Mouse (Mus musculus): ENCODE results near the gene Mgst2. TPM values are rescaled to one million over a fixed set of nuclear protein-coding genes. Genes with fewer than 3 reads are reported as not detected.

The Mgst2 gene
- total and polyA plus RNA-seq, 3 experiments: 48.8 to 147 (median 76.0) TPM

DNA sequence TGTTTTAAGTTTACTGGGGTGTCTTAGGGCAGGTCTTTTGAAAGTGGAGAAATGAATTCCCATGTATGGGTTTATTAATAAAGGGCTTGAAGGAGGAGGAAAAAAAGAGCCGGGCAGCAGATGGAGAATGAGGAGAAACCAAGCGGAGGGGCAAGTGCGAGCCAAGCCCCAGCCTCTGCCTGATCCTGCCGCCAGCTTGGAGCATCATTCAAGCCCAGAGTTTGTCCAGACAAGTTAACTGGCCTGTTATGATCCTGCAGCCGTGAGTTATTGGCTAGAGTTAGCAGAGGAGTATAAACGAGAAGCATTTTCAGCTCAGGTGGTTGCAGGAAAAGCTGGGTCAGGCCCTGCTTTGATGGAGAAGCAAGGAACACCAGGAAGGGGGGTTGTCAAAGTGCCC lies 26.2 kb downstream of the Mgst2 start:
- no peak for TF ChIP-seq POLR2A (IDR thresholded peaks at IDR 0.05; ENCODE audit: low read depth, low read length)
- H3K4me3 ChIP-seq (replicated peaks in 1 of 3; ENCODE audit: low read depth in 2 of 3, low read length in 2 of 3, poor library complexity in 1 of 3): no peak overlapping the region
- dilution Hi-C loops (cut with MboI; ENCODE audit: extremely low pct_ligation_motif_present, extremely low pct_unique_long_range_greater_than_20kb, low sequenced_read_pairs): no loop called here

GRCm38 (mm10) chr3:51686791-51687190 lies 26.6 kb downstream of the Mgst2 start:
- Histone ChIP-seq H3K79me2 (replicated peaks; ENCODE audit: control insufficient read depth, extremely low read depth, insufficient read depth, poor library complexity, severe bottlenecking) (no peaks in the 10 kb centered on the region), H3K36me3 (replicated peaks in 1 of 2; ENCODE audit: control insufficient read depth in 1 of 2, insufficient read depth in 1 of 2, low read length in 1 of 2) (peaks cover 2 to 41% of the 10 kb centered on the region in 2 experiments), H3K27ac (ENCODE audit: insufficient read depth, low read depth) (no peak overlapping the region), H3K9me3 (replicated peaks; ENCODE audit: low read length) (no peaks in the 10 kb centered on the region), H3K9ac (ENCODE audit: insufficient read depth, low read depth) (no peak overlapping the region), H3K4me3 (replicated peaks in 1 of 3; ENCODE audit: low read depth in 2 of 3, low read length in 2 of 3, poor library complexity in 1 of 3) (no peak overlapping the region), H3K27me3 (replicated peaks) (no peaks in the 10 kb centered on the region), H3K4me2 (ENCODE audit: insufficient read depth, low read depth, poor library complexity, severe bottlenecking) (no peak overlapping the region), H3K4me1 (ENCODE audit: control insufficient read depth in 1 of 2, insufficient read depth in 2 of 2) (peaks cover 8 to 10% of the 10 kb centered on the region in 2 experiments)
- DNase-seq (ENCODE audit: extremely low read depth): no peak
- TF ChIP-seq CHD2 (IDR thresholded peaks at IDR 0.05; ENCODE audit: low read length): no peak
- no peak for TF ChIP-seq SMC3 (IDR thresholded peaks at IDR 0.05; ENCODE audit: low read depth, low read length)
- TF ChIP-seq POLR2AphosphoS2 (IDR thresholded peaks at IDR 0.05; ENCODE audit: low read depth, low read length): no peak
- TF ChIP-seq USF1 (IDR thresholded peaks at IDR 0.05; ENCODE audit: low read depth, low read length): no peak
- no peak for TF ChIP-seq BHLHE40 (IDR thresholded peaks at IDR 0.05; ENCODE audit: low read depth, low read length)
- no peak for TF ChIP-seq JUND (conservative IDR thresholded peaks at IDR 0.05; ENCODE audit: low read depth, low read length)
- TF ChIP-seq JUN (IDR thresholded peaks at IDR 0.05; ENCODE audit: insufficient read depth, low read depth, low read length): no peak
- no peak for TF ChIP-seq TBP (conservative IDR thresholded peaks at IDR 0.05; ENCODE audit: low read depth, low read length)
- TF ChIP-seq CTCF (conservative IDR thresholded peaks at IDR 0.05 in 1 of 2, IDR thresholded peaks at IDR 0.05 in 1 of 2; ENCODE audit: low read depth in 2 of 2, low read length in 2 of 2): no peak
- TF ChIP-seq ETS1 (conservative IDR thresholded peaks at IDR 0.05; ENCODE audit: low read depth, low read length): no peak
- TF ChIP-seq POLR2A (IDR thresholded peaks at IDR 0.05; ENCODE audit: low read depth, low read length): no peak
- TF ChIP-seq NELFE (IDR thresholded peaks at IDR 0.05; ENCODE audit: low read depth, low read length): no peak
- no peak for TF ChIP-seq RAD21 (IDR thresholded peaks at IDR 0.05; ENCODE audit: low read depth, low read length)
- in situ Hi-C loops (cut with MboI; ENCODE audit: low pct_ligation_motif_present, low pct_unique_long_range_greater_than_20kb, low sequenced_read_pairs): no loop called here
- dilution Hi-C loops (cut with MboI; ENCODE audit: extremely low pct_ligation_motif_present, extremely low pct_unique_long_range_greater_than_20kb, low sequenced_read_pairs): no loop called here

More for the DNA sequence above, 26.2 kb downstream of the Mgst2 start:
- no peak for DNase-seq (ENCODE audit: extremely low read depth)
- in situ Hi-C loops (cut with MboI; ENCODE audit: low pct_ligation_motif_present, low pct_unique_long_range_greater_than_20kb, low sequenced_read_pairs): no loop called here
- no peak overlapping the region for H3K4me2 ChIP-seq (ENCODE audit: insufficient read depth, low read depth, poor library complexity, severe bottlenecking)
- no peaks in the 10 kb centered on the region for H3K27me3 ChIP-seq (replicated peaks)
- no peak overlapping the region for H3K27ac ChIP-seq (ENCODE audit: insufficient read depth, low read depth)
- H3K9me3 ChIP-seq (replicated peaks; ENCODE audit: low read length): no peaks in the 10 kb centered on the region
- H3K79me2 ChIP-seq (replicated peaks; ENCODE audit: control insufficient read depth, extremely low read depth, insufficient read depth, poor library complexity, severe bottlenecking): no peaks in the 10 kb centered on the region
- no peak overlapping the region for H3K9ac ChIP-seq (ENCODE audit: insufficient read depth, low read depth)
- peaks cover 3 to 44% of the 10 kb centered on the region in 2 experiments for H3K36me3 ChIP-seq (replicated peaks in 1 of 2; ENCODE audit: control insufficient read depth in 1 of 2, insufficient read depth in 1 of 2, low read length in 1 of 2)
- peaks cover 8 to 10% of the 10 kb centered on the region in 2 experiments for H3K4me1 ChIP-seq (ENCODE audit: control insufficient read depth in 1 of 2, insufficient read depth in 2 of 2)

DNA sequence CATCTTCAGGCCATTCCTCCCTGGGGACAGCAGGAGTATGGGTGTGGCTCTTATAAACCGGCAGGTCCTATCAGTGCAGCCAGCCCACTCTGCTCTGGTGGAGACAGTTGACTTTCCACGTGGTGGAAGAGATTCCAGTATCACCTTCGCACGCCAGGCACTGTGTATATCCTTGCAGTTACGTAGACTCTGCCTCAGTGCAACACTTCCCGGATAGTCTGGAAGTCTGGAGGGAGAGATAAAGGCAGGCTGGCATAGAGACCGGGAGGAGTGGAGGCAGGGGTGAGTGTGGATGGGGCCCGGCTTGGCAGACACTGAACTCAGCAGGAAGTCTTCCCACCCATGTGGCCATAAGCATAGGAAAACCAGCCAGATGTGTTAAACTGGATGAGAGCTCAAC lies 28.6 kb downstream of the Mgst2 start:
- dilution Hi-C loops (cut with MboI; ENCODE audit: extremely low pct_ligation_motif_present, extremely low pct_unique_long_range_greater_than_20kb, low sequenced_read_pairs) (no loop called here), in situ Hi-C loops (cut with MboI; ENCODE audit: low pct_ligation_motif_present, low pct_unique_long_range_greater_than_20kb, low sequenced_read_pairs) (no loop called here)
- Histone ChIP-seq H3K4me3 (replicated peaks in 1 of 3; ENCODE audit: low read depth in 2 of 3, low read length in 2 of 3, poor library complexity in 1 of 3) (no peak overlapping the region), H3K9ac (ENCODE audit: insufficient read depth, low read depth) (no peak overlapping the region), H3K9me3 (replicated peaks; ENCODE audit: low read length) (no peaks in the 10 kb centered on the region), H3K27me3 (replicated peaks) (no peaks in the 10 kb centered on the region), H3K4me1 (ENCODE audit: control insufficient read depth in 1 of 2, insufficient read depth in 2 of 2) (peaks cover 8 to 10% of the 10 kb centered on the region in 2 experiments), H3K4me2 (ENCODE audit: insufficient read depth, low read depth, poor library complexity, severe bottlenecking) (no peak overlapping the region), H3K36me3 (replicated peaks in 1 of 2; ENCODE audit: control insufficient read depth in 1 of 2, insufficient read depth in 1 of 2, low read length in 1 of 2) (peaks cover 0 to 23% of the 10 kb centered on the region in 2 experiments), H3K79me2 (replicated peaks; ENCODE audit: control insufficient read depth, extremely low read depth, insufficient read depth, poor library complexity, severe bottlenecking) (no peaks in the 10 kb centered on the region), H3K27ac (ENCODE audit: insufficient read depth, low read depth) (no peak overlapping the region)
- no peak for DNase-seq (ENCODE audit: extremely low read depth)
- TF ChIP-seq EP300 (IDR thresholded peaks at IDR 0.05; ENCODE audit: low read length) (no peak), KAT2A (IDR thresholded peaks at IDR 0.05; ENCODE audit: insufficient replicate concordance, low read length) (no peak), POLR2A (IDR thresholded peaks at IDR 0.05; ENCODE audit: low read depth, low read length) (no peak), PAX5 (IDR thresholded peaks at IDR 0.05; ENCODE audit: low read length) (no peak), JUND (conservative IDR thresholded peaks at IDR 0.05; ENCODE audit: low read depth, low read length) (no peak), ZNF384 (IDR thresholded peaks at IDR 0.05; ENCODE audit: low read depth, low read length) (no peak), MAZ (IDR thresholded peaks at IDR 0.05; ENCODE audit: low read depth, low read length) (no peak), IRF4 (IDR thresholded peaks at IDR 0.05; ENCODE audit: low read depth, low read length) (no peak), CTCF (conservative IDR thresholded peaks at IDR 0.05 in 1 of 2, IDR thresholded peaks at IDR 0.05 in 1 of 2; ENCODE audit: low read depth in 2 of 2, low read length in 2 of 2) (no peak), MEF2A (IDR thresholded peaks at IDR 0.05; ENCODE audit: borderline replicate concordance, low read depth, low read length) (no peak)
